In the genomic region with DNA sequence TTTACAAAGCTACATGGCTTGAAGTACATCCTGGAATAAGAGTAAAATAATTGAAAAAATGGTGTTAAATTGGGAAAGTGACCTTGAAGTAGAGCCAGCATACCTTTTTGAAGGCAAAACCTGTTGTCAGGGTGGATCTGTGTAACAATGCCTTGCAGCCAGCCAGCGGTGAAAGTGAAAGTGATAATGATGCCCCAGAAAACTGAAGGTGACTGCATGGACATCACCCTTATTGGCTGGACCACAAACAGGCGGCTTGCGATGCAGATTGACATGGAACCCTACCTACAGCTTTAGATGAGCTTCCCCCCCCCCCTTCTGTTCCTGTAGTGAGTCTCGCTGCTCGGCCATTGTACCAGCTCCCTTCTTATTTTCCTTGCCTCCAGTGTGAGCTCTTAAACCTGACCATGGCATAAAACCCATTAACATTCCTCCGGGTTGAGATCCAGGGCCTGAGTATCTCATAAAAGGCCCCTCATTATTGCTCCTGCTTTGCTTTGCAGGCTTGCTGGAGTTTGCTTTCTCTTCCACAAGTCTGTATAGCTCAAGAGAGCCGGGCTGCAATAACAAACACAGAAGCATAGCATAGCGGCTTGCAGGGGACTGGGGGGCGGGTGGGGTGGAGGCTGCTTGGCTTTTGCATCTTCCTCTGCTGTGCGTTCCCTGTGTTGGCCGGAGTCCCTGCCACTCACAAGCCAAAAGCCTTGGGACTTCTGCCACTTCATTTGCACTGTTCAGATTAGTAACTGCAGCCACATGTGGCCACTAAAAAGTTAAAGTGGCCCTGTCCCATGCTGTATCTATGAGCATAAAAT, we compare ENCODE assay signal across 8 mouse cellular contexts.
A peak's percentile ranks its signal among the peaks of the same experiment; 100 is the strongest.
DNase-seq lines count a peak whose midpoint lies in the region; ATAC-seq lines count a peak whose summit lies in the region.

No protein-coding gene starts in this region.

- H3K4me2 ChIP-seq in limb, embryonic 11.5 days (ENCODE audit: low read depth, severe bottlenecking), result peak overlapping the region; percentile 25; the same call in 1 of the 2 replicates

- 0 out of 2 replicates have a peak overlapping the region, but pooled peaks have one; percentile 3 for H3K4me3 ChIP-seq in limb, embryonic 11.5 days (ENCODE audit: low read depth, low read length)

- H3K27me3 ChIP-seq in limb, embryonic 11.5 days (ENCODE audit: control insufficient read depth, insufficient read depth, low read length), result no peaks in the 10 kb centered on the region

- peak; percentile 39 to 41 for DNase-seq in layer of hippocampus, postnatal 10 days (ENCODE audit: low spot score in 2 of 2)
- DNase-seq in layer of hippocampus, adult 9-11 months, result no peak
- peak; percentile 41 for DNase-seq in Muller cell, postnatal 12 days (ENCODE audit: inconsistent ontology term)
- peak; percentile 61 for DNase-seq in forelimb bud, embryonic 11.5 days (ENCODE audit: low read depth, low spot score)
- DNase-seq in limb, embryonic 11.5 days (ENCODE audit: low spot score), result peak; percentile 31
- no peak for DNase-seq in MN1 (ENCODE audit: low spot score)
- no peak for DNase-seq in kidney, adult 18-20 months

- 0 out of 2 replicates have a peak, but pooled peaks have one; percentile 3 for ATAC-seq in limb, embryonic 11.5 days (ENCODE audit: insufficient number of reproducible peaks, low FRiP score, low TSS enrichment, low read depth)
- ATAC-seq in CD4-positive, CD25-positive, alpha-beta regulatory T cell, adult 4 months, result no peak

- H3K4me1 ChIP-seq in limb, embryonic 11.5 days (ENCODE audit: control insufficient read depth, insufficient read depth, low read length), result peaks cover 4% of the 10 kb centered on the region; the same call in 1 of the 2 replicates

- WGBS in limb, embryonic 11.5 days, result 35% methylated on average over 11 of the region's 11 CpGs

- peak overlapping the region; percentile 32; the same call in 1 of the 2 replicates for H3K27ac ChIP-seq in limb, embryonic 11.5 days (replicated peaks; ENCODE audit: low read depth, low read length)

- no peaks in the 10 kb centered on the region for H3K36me3 ChIP-seq in limb, embryonic 11.5 days (ENCODE audit: control insufficient read depth, insufficient read depth, low read length)

- H3K9me3 ChIP-seq in limb, embryonic 11.5 days (ENCODE audit: control insufficient read depth, low read length), result no peaks in the 10 kb centered on the region

- H3K9ac ChIP-seq in limb, embryonic 11.5 days (ENCODE audit: low read length), result no peak overlapping the region

Comparison
In these comparisons a context has a peak if more than half of its experiments do, and no peak if none do; other contexts are left out.
1. DNase-seq: peak in layer of hippocampus, postnatal 10 days (2 of 2), Muller cell, postnatal 12 days (single experiment), forelimb bud, embryonic 11.5 days (single experiment) and limb, embryonic 11.5 days (single experiment); none in layer of hippocampus, adult 9-11 months (single experiment), MN1 (single experiment) and kidney, adult 18-20 months (single experiment).